Mouse (Mus musculus): ENCODE measurements at regions not wholly inside any gene's neighbourhood (a gene's known extent, or its start where the extent isn't known, plus 50 kb on each side); places are given as distances from the start of the nearest gene placed in this dataset.
"Not testable (repeated sequence)": the region's sequence is repeated elsewhere in the genome, so short reads cannot be mapped to it uniquely, and the experiment has no call there.

GRCm38 (mm10) chr11:16559001-16559699 lies 50.9 kb upstream of the Sec61g start:
- DNase-seq (ENCODE audit: low read depth, low spot score) = no peak

GRCm38 (mm10) chr11:16561727-16562126 lies 53.4 kb upstream of the Sec61g start:
- no peak for DNase-seq (ENCODE audit: low read depth, low spot score)

- no peak for DNase-seq (ENCODE audit: low read depth, low spot score)
These were observed 80.9 kb upstream of the Sec61g start for GRCm38 (mm10) chr11:16589085-16589680.

GRCm38 (mm10) chr11:16590541-16590940 lies 82.3 kb upstream of the Sec61g start:
- no peak for DNase-seq (ENCODE audit: low read depth, low spot score)

- DNase-seq (ENCODE audit: low read depth, low spot score) = no peak
These were observed 83.2 kb upstream of the Sec61g start for GRCm38 (mm10) chr11:16591471-16591921.

- no peak for DNase-seq (ENCODE audit: low read depth, low spot score)
These were observed 83.7 kb upstream of the Sec61g start for GRCm38 (mm10) chr11:16592006-16592405.

GRCm38 (mm10) chr11:16592766-16593165 lies 84.5 kb upstream of the Sec61g start:
- no peak for DNase-seq (ENCODE audit: low read depth, low spot score)

GRCm38 (mm10) chr11:16594832-16595231 lies 86.5 kb upstream of the Sec61g start:
- DNase-seq (ENCODE audit: low read depth, low spot score) = no peak

- DNase-seq (ENCODE audit: low read depth, low spot score) = no peak
These were observed 89.0 kb upstream of the Sec61g start for GRCm38 (mm10) chr11:16597038-16597830.

GRCm38 (mm10) chr11:16602947-16603346 lies 94.7 kb upstream of the Sec61g start:
- no peak for DNase-seq (ENCODE audit: low read depth, low spot score)

- no peak for DNase-seq (ENCODE audit: low read depth, low spot score)
These were observed 98.3 kb upstream of the Sec61g start for GRCm38 (mm10) chr11:16606435-16607214.

GRCm38 (mm10) chr11:16607900-16608422 lies 99.7 kb upstream of the Sec61g start:
- DNase-seq (ENCODE audit: low read depth, low spot score) = not testable (repeated sequence)

- no peak for DNase-seq (ENCODE audit: low read depth, low spot score)
These were observed 103.5 kb upstream of the Sec61g start for GRCm38 (mm10) chr11:16611741-16612140.

- DNase-seq (ENCODE audit: low read depth, low spot score) = no peak
These were observed 104.2 kb upstream of the Sec61g start for GRCm38 (mm10) chr11:16612524-16612923.

- DNase-seq (ENCODE audit: low read depth, low spot score) = no peak
These were observed 111.5 kb upstream of the Sec61g start for GRCm38 (mm10) chr11:16619736-16620135.

GRCm38 (mm10) chr11:16623694-16624093 lies 115.4 kb upstream of the Sec61g start:
- DNase-seq (ENCODE audit: low read depth, low spot score) = no peak

GRCm38 (mm10) chr11:16627294-16628085 lies 119.2 kb upstream of the Sec61g start:
- DNase-seq (ENCODE audit: low read depth, low spot score) = no peak

GRCm38 (mm10) chr11:16629410-16630129 lies 121.3 kb upstream of the Sec61g start:
- no peak for DNase-seq (ENCODE audit: low read depth, low spot score)

- not testable (repeated sequence) for DNase-seq (ENCODE audit: low read depth, low spot score)
These were observed 116.2 kb upstream of the Egfr start for GRCm38 (mm10) chr11:16635796-16636195.

- no peak for DNase-seq (ENCODE audit: low read depth, low spot score)
These were observed 114.3 kb upstream of the Egfr start for GRCm38 (mm10) chr11:16637679-16638078.
